Mouse (Mus musculus) CD8-positive naive resting alpha-beta T cell, adult 57 days (primary cell): ENCODE results near the gene Fancm. TPM values are rescaled to one million over a fixed set of nuclear protein-coding genes. Genes with fewer than 3 reads are reported as not detected.

ENCODE experiments used
- total RNA-seq: library from RNA; stranded (reverse); gene quantifications from one replicate; pipeline ENCODE4 v1.2.4, GENCODE M21; 2023

Gene Fancm
- total RNA-seq = 13.4 TPM

GRCm38 (mm10) chr12:65075085-65075732, at the start of gene Fancm:
Fancm (plus strand) TSS chr12:65075603.

GRCm38 (mm10) chr12:65036190-65036870, 39.1 kb upstream of the Fancm start, which contains the start of gene Prpf39:
Prpf39 (plus strand) TSS chr12:65036333.

GRCm38 (mm10) chr12:65073611-65074178, 1.7 kb upstream of the Fancm start, which contains the start of gene Fkbp3:
Fkbp3 (minus strand) TSS chr12:65074007.

GRCm38 (mm10) chr12:65172021-65172951, 96.9 kb downstream of the Fancm start, which contains the start of gene Mis18bp1:
Mis18bp1 (minus strand) TSS chr12:65172604.

Other genes with a start within 250 kb of the Fancm start
- gene Gm527, start 157.7 kb upstream of the Fancm start, total RNA-seq = 5.5 TPM
- gene Klhl28, start 110.1 kb upstream of the Fancm start, total RNA-seq = 22.7 TPM
- 67.5 TPM for gene Togaram1, start 109.8 kb upstream of the Fancm start, total RNA-seq
- 119 TPM for gene Prpf39, start 39.3 kb upstream of the Fancm start, total RNA-seq
- gene Fkbp3, start 1.6 kb upstream of the Fancm start, total RNA-seq = 92.2 TPM
- gene Mis18bp1, start 97.0 kb downstream of the Fancm start, total RNA-seq = 2.6 TPM
- not detected for gene Wdr20rt, start 149.9 kb downstream of the Fancm start, total RNA-seq